Mouse (Mus musculus): ENCODE results near the gene Bcl11b. TPM values are rescaled to one million over a fixed set of nuclear protein-coding genes. Genes with fewer than 3 reads are reported as not detected.

The Bcl11b gene
- total RNA-seq, 2 experiments from 2014 or later: 131 to 149 TPM

DNA sequence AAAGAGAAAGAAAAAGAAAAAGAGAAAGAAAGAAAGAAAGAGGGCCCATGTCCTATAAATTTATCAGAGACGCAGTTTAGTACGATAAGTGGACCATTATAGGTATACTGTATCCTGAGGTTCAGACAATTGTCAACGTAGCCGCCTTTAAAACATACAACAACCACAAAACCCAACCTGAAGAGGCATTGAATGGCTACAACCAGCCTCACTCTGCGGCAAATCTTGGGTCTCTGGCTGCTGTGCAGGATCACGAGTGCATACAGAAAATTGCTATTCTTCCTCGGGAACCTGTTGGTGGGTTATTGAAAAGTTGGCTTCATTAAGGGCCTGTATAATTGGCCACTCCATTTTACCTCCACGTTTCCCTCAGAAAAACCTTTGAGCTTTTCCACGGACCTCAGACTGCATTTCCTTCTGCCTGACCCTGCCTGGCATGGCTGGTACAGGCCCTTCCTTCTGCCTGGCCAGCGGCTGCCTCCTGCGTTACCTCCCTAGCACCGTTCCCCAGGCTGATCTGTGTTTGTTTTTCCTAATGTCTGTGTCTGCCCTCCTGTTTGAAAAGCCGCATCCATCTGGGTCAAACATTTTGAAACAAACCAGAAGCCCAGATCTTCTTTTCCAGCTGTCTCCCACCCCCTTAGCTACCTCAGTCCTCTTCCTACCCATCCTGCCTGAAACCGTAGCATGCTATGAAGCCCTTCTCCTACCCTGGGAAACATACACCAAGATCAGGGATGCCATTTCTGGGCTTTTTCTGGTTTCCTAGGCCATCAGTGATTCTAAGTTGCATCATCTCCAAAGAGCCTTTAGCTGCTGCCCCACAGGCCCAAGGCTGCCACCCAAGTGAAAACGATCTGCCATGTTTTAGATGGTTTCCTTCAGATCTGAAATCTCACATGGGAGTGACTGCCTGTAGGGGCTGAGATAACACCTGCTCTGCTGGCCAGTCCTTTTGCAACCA lies 3.4 kb downstream of the Bcl11b start:
- peak in 1 of 2 experiments; percentile 21 for DNase-seq (ENCODE audit: extremely low spot score in 1 of 2, low spot score in 1 of 2)

- DNase-seq (ENCODE audit: extremely low spot score in 1 of 2, low spot score in 1 of 2): peak; percentile 85 to 90
Observed at GRCm38 (mm10) chr12:107998746-107999145, 4.7 kb downstream of the Bcl11b start.

GRCm38 (mm10) chr12:107997901-107998300 lies 5.5 kb downstream of the Bcl11b start:
- DNase-seq (ENCODE audit: extremely low spot score in 1 of 2, low spot score in 1 of 2): no peak

DNA sequence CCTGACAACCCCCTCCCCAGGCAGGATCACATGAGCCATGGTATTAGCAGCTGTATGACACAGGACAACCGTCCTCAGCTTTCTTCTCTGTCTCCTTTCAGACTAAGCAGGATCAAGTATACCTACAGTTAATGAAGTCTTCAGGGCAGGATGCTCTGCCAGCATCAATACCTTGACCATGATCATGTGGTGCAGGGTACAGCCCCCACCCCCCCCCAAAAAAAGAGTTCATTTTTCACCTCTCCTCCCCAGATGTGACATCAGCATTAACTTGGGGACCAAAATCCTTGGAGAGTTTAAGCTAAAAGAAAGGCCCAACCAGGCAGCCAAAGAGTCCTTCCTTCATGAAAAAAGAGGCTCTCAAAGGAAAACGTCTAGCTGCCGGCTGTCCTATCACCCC lies 6.2 kb downstream of the Bcl11b start:
- no peak for DNase-seq (ENCODE audit: extremely low spot score in 1 of 2, low spot score in 1 of 2)

GRCm38 (mm10) chr12:107996773-107997172 lies 6.6 kb downstream of the Bcl11b start:
- DNase-seq (ENCODE audit: extremely low spot score in 1 of 2, low spot score in 1 of 2): no peak

DNA sequence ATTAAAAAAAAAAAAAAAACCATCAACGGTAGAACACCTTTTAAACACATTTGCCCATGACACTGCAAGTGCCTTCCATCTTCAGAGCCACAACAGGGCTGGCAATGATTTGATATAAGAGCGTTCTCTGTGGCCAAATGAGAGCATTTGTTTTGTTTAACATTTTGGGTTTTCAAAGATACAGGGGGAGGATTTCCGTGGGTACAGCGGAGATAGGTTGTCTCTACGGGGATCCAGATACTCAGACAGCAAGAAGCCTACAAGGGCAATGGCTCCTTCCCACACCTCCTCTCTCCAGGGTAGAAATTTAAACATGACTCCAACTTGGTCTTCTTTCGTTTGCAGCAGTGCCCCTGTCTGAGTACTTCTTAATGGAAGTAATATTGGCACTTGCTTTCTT lies 7.2 kb downstream of the Bcl11b start:
- DNase-seq (ENCODE audit: extremely low spot score in 1 of 2, low spot score in 1 of 2): no peak

- DNase-seq (ENCODE audit: extremely low spot score in 1 of 2, low spot score in 1 of 2): no peak
Observed at GRCm38 (mm10) chr12:107994421-107994820, 9.0 kb downstream of the Bcl11b start.

GRCm38 (mm10) chr12:107993029-107993428 lies 10.4 kb downstream of the Bcl11b start:
- DNase-seq (ENCODE audit: extremely low spot score in 1 of 2, low spot score in 1 of 2): no peak

DNA sequence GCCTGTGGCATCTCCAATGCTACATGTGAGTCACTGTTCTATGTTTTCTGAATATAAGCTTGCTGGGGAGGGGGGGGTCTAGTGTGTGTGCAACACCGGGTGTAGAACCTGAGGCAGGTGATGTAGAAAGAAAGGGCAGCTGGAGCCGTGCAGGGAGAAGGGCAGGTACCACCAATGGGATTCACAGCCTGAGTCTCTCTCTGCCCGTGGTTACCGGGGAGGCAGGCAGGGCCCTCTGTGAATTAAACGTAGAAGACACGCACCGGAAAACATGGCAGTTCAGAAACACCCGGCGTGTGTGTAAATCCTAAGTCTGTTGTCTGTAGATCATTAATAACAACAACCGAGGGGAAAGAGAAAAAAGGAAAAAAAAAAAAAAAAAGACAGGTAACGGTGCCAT lies 12.2 kb downstream of the Bcl11b start:
- DNase-seq (ENCODE audit: extremely low spot score in 1 of 2, low spot score in 1 of 2): no peak

DNA sequence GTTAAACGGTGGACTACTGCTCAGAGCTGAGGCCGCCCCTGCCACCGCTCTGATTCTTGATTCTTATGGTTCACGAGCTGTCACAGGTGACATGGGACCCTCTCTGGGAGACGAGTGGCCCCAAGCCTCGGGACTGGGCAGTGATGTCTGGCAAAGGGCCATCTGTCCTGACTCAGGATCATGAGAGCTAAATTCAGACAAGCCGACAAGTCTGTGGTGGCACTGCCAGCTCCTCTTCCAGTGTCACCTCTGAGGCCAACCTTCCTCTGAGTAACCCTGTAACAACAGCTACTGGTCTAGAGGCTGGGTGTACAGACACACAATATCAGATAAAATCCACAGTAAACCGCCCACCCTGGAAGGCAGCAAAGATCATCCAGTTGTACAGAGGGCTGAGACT lies 20.2 kb downstream of the Bcl11b start:
- DNase-seq (ENCODE audit: extremely low spot score in 1 of 2, low spot score in 1 of 2): no peak

GRCm38 (mm10) chr12:107982306-107982705 lies 21.1 kb downstream of the Bcl11b start:
- no peak for DNase-seq (ENCODE audit: extremely low spot score in 1 of 2, low spot score in 1 of 2)

DNA sequence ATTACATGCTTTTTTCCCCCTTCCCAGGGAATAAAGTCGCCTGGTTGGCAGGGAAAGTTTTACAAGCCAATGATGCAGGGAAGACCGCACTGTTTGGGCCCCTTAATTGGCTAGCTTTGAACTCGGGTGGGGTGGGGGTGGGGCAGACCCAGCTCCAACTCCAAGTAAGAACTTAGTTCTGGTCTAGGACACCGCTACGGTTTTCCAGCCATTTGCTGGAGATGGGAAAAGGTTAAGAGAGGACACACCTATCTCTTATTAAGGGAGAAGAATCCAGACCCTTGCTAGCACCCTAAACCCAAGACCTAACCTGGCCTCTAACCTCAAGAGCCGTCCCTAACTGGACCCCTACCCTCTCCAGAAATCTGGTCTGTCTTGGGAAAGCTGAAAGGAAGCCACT lies 22.2 kb downstream of the Bcl11b start:
- DNase-seq (ENCODE audit: extremely low spot score in 1 of 2, low spot score in 1 of 2): no peak

- DNase-seq (ENCODE audit: extremely low spot score in 1 of 2, low spot score in 1 of 2): no peak
Observed at GRCm38 (mm10) chr12:107980261-107980961, 23.0 kb downstream of the Bcl11b start.

- no peak for DNase-seq (ENCODE audit: extremely low spot score in 1 of 2, low spot score in 1 of 2)
Observed at GRCm38 (mm10) chr12:107979710-107980260, 23.6 kb downstream of the Bcl11b start.

GRCm38 (mm10) chr12:107978736-107979255 lies 24.6 kb downstream of the Bcl11b start:
- DNase-seq (ENCODE audit: extremely low spot score in 1 of 2, low spot score in 1 of 2): no peak

DNA sequence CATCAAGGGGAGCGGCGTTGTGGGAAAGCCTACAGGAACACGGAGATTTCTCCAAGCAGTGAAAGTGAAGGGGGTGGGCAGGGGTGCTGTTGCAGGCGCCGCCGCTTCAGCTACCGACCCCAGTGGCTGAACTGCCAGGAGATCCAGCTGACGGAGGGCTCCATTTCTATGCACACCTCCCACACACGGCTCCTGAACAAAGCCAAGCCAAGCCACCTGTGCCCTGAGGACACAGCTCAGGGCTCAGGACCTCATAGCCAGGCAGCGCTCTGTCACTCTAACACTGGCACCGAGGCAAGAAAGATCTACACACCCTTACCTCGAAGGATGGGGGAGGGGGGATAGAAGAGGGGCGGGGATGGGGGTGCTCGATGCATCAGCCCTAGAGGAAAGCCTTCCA lies 25.3 kb downstream of the Bcl11b start:
- no peak for DNase-seq (ENCODE audit: extremely low spot score in 1 of 2, low spot score in 1 of 2)

DNA sequence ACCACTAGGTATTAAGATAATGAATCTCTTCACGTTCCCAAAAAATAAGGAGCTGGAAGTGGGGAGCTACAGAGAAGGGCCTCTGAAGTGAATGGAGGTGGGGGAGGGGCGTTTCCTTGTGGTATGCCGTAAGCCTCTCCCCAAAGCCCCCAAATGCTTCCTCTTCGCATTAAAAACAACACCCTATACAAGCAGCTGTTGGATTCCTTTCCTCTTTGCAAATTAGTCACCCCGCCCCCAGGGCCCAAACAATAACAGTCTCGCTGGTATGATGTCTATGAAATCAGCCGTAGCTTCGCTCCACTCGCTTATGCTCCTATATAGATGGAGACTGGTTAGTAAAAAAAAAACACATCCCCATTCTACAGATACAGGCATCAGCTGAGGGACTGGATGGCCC lies 25.9 kb downstream of the Bcl11b start:
- DNase-seq (ENCODE audit: extremely low spot score in 1 of 2, low spot score in 1 of 2): no peak

- DNase-seq (ENCODE audit: extremely low spot score in 1 of 2, low spot score in 1 of 2): no peak
Observed at GRCm38 (mm10) chr12:107977086-107977485, 26.3 kb downstream of the Bcl11b start.

DNA sequence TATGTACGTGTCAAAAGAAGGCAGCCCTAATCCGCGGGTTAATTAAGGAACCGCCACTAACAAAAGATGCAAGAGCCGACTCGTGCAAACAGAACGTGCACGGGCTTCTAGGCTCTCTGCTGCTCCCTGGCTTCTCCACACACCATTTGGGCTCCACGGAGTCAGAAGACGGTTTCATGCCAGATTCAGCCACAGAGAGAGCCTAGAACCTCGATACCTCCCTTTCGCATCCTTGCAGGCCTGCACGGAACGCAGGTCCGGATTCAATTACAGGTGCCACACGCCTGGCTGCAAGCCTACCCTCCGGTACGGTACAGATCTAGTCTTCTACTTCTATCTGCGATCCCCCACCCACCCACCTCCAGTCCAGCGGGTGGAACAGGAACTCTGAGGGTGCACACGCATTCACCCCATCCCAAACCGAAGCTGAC lies 26.8 kb downstream of the Bcl11b start:
- DNase-seq (ENCODE audit: extremely low spot score in 1 of 2, low spot score in 1 of 2): no peak

DNA sequence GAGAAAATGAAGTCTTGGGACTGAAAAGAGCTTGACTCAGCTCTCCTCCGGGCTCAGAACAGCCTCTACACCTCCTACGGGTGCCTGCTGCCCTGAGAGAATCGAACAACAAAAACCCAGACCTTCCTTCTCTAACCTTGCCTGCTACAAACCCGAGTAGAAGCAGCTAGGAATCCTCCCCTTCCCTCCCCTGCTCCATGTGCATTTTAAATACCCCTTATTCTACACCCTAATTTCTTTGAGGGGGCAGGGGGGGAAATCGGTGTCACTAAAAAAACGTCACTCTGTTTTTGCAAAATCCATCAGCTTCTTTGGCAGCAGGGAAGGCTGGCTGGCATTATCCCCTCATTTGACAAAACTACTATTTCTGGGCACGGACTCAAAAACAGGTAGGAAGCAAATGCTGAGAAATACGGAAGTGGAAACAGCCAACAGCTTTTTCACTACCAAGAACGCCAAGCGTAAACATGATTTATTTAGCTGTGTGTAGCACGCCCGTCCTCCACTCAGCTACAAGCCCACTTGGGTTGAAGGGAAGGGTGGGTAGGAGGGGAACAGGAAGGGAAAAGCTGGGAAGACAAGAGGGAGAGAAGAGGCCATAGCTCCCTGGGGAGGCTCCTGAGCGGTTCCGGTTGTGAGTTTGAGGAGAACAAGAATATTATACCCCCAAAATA lies 27.4 kb downstream of the Bcl11b start:
- DNase-seq (ENCODE audit: extremely low spot score in 1 of 2, low spot score in 1 of 2): no peak
